Mouse (Mus musculus): Measurements from ENCODE around the gene Pfkfb1.

DNA sequence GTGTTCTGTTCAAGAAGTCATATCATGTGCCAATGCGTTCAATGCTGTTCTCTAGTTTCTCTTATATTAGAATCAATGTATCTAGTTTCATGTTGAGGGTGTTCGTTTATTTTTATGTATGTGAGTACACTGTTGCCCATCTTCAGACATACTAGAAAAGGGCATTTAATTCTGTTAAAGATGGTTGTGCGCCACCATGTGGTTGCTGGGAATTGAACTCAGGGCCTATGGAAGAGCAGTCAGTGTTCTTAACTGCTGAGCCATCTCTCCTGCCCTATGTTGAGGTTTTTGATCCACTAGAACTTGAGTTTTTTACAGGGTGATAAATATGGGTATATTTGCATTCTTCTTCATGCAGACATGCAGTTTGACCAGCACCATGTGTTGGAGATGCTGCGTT is 74.8 kb downstream of the Pfkfb1 start:
- TF ChIP-seq CTCF (IDR thresholded peaks at IDR 0.05; ENCODE audit: extremely low read depth, insufficient read length, insufficient replicate concordance, low read depth, low read length) (no peak), POLR2A (IDR thresholded peaks at IDR 0.05; ENCODE audit: low read depth, low read length) (no peak)
